Mouse (Mus musculus) lung, adult 2 months (tissue): ENCODE measurements around the gene Sh3d21. TPM values are rescaled to one million over a fixed set of nuclear protein-coding genes. Genes with fewer than 3 reads are reported as not detected.
"Not testable (repeated sequence)": the region's sequence is repeated elsewhere in the genome, so short reads cannot be mapped to it uniquely, and the experiment has no call there.

Experiments
- DNase-seq: peaks from one replicate; pipeline ENCODE4 v3.0.0; 2022
- H3K4me1 ChIP-seq: fragments of 200-500 bp; 2 replicates; pipeline ENCODE4 v1.6.1; 2011; ENCODE audit warnings: low read length; ENCODE audit not compliant: control insufficient read depth, insufficient read depth
- H3K4me3 ChIP-seq: fragments of 200-500 bp; replicated peaks from 2 replicates; pipeline ENCODE3; 2011; ENCODE audit warnings: low read depth, mild to moderate bottlenecking, control low read depth, low read length; ENCODE audit errors: extremely low read depth
- CTCF ChIP-seq: fragments of 200-500 bp; IDR thresholded peaks from 2 replicates; pipeline ENCODE4 v1.5.1; 2011; ENCODE audit warnings: mild to moderate bottlenecking, low read length, control low read depth; ENCODE audit not compliant: insufficient read depth
- POLR2A ChIP-seq: fragments of 200-500 bp; IDR thresholded peaks from 2 replicates; pipeline ENCODE4 v1.6.1; 2011; ENCODE audit warnings: low read depth, mild to moderate bottlenecking, control low read depth, low read length, borderline replicate concordance; ENCODE audit errors: extremely low read depth
- WGBS: fragments of 180-500 bp; shearing (Covaris S2); methylation state at CpG from one replicate; pipeline ENCODE4 v1.1.7; 2018; 5-methylcytosine and 5-hydroxymethylcytosine counted together
- polyA plus RNA-seq: library from polyadenylated mRNA; depleted of rRNA; stranded (reverse); fragments of >200 nt; gene quantifications from 2 replicates; pipeline ENCODE4 v1.2.3, GENCODE M21; 2012

Gene Sh3d21
- polyA plus RNA-seq, 1 experiment = 7.5 TPM

DNA sequence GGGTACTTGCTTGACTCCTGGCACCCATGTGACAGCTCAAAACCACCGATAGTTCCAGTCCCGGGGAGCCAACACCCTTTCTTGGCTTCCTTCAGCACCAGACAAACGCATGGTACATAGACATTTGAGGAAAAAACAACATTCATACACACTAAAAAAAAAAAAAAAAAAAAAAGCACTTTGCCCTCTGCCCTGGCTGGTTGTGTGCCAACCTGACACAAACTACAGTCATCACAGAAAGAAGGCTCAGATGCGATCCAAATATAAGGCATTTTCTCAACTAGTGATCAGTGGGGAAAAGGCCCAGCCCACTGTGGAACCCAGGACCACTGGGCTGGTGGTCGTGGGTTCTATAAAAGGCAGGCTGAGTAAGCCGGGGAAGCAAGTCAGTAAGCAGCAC is 5.6 kb upstream of the Sh3d21 start:
- DNase-seq = no peak
- Histone ChIP-seq H3K4me1 (peaks cover 4% of the 10 kb centered on the region; the same call in 1 of the 2 replicates), H3K4me3 (no peak overlapping the region)
- WGBS = 44% methylated on average over 6 of the region's 6 CpGs
- TF ChIP-seq POLR2A = no peak
- no peak for TF ChIP-seq CTCF

DNA sequence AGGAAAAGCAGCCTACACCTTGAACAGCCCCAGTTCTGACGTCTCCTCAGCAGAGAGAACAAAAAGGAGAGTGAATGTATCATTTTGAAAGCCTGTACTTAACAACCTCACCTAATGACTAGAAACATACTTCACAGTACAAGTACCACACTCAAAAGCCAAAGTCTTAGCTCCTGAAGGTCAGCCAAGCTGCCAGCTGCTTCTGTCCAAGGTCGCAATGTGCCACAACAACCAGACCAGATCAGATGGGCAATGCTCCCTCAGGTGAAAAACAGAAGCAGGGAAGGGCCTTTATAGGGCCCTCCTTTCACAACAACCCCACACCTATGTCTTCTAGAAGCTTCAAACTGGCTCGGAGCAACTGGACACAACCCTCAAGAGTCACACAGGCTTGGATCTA is 2.8 kb upstream of the Sh3d21 start:
- Histone ChIP-seq H3K4me3 (no peak overlapping the region), H3K4me1 (peaks cover 10% of the 10 kb centered on the region)
- no peak for TF ChIP-seq POLR2A
- no peak for TF ChIP-seq CTCF
- 47% methylated on average over 3 of the region's 3 CpGs for WGBS
- peak; percentile 49 for DNase-seq

DNA sequence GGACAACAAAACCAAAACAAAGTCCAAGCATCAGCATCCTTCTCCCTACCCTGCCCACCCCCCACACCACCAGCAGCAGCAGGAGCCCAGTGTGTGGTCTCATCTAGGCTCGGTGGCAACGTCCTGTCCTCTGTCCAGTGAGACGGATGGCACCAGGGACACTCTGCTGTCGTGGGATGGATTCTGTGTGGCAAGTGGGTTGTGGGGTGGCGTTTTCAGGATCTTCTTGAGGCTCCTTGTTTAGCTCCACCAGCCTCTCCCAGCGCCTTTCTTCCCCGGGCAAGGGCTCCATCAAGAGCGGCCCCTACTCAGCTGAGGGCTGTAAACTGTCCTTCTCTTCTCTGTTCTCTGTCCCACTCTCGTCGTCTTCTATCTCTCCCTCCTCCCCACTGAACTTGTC is 1.8 kb upstream of the Sh3d21 start:
- whole genome bisulfite sequencing = 66% methylated on average over 9 of the region's 10 CpGs
- DNase-seq, H3K4me1 ChIP-seq, H3K4me3 ChIP-seq: not testable (repeated sequence)

DNA sequence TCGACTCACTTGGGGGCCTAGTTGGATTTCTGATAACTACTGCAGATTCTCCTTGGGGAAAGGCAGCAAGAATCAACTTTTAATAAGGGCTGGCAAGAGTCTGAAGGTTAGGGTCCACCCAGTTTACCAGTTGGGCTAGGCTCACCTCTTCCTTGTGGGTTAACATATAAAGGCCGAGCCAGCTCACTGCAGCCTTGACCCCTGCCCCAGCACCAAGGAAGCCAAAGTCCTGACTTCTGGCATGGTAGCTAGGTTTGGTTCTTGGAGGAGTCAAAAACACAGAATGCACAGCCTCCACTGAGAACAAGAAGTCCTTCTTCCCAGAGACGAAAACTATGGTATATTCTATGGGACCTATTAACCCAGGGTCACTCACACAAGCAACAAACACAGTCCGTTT is 394 bp upstream of the Sh3d21 start:
- peaks cover 10% of the 10 kb centered on the region for H3K4me1 ChIP-seq
- no peak overlapping the region for H3K4me3 ChIP-seq
- 61% methylated on average over 4 of the region's 4 CpGs for WGBS
- DNase-seq = no peak
- TF ChIP-seq POLR2A (no peak), CTCF (no peak)

DNA sequence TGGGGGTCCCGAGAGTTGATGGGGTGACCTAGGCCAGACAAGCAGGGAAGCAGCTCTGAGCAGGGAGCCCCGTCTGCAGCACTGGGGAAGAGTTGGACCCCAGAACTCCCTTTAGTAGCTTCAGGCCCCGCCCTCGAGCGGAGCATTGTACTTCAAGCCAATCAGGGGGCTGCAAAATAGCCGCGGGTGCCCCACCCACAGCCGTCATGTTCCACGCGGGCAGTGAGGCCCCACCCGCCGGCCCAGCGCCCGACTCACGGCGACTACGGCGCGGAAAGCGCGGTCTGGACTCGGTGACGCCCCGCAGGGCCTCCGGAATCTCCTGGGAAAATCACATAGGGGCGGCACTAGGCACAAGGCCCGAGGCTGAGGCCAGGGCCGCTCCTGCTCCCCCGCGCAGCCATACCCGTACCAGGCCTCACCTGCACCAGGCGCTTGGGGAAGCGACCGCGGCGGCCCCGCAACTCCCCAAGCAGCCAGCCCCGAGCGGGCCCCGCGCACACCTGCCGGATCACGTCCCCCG is 686 bp downstream of the Sh3d21 start:
- H3K4me1 ChIP-seq = peaks cover 10% of the 10 kb centered on the region
- under 1% methylated on average over 44 of the region's 44 CpGs for WGBS
- no peak for TF ChIP-seq CTCF
- peak; percentile 93 for TF ChIP-seq POLR2A
- H3K4me3 ChIP-seq = peak overlapping the region; percentile 70
- DNase-seq = peak; percentile 87

DNA sequence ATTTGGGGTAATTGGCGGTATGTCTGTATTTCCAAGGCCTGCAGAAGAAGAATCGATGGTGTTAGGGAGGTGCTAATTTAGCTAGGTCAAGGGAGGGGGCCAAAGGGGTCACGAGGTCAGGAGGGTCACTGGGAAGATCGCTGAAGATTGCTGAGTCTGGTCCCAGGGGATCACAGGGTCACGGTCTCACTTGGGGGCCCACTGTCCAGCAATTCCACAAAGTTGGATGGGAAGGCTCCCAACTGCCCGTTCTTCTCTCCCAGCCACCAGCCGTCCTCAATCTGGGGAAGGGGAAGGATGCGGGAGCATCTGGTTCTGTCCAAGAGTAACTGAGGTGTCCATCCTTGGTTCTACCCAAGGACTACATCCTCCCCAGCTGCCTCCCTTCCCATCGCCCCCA is 1.3 kb downstream of the Sh3d21 start:
- WGBS = 59% methylated on average over 9 of the region's 9 CpGs
- TF ChIP-seq CTCF = no peak
- TF ChIP-seq POLR2A = no peak
- no peak for DNase-seq
- Histone ChIP-seq H3K4me1 (peaks cover 10% of the 10 kb centered on the region), H3K4me3 (peak overlapping the region; percentile 70)

DNA sequence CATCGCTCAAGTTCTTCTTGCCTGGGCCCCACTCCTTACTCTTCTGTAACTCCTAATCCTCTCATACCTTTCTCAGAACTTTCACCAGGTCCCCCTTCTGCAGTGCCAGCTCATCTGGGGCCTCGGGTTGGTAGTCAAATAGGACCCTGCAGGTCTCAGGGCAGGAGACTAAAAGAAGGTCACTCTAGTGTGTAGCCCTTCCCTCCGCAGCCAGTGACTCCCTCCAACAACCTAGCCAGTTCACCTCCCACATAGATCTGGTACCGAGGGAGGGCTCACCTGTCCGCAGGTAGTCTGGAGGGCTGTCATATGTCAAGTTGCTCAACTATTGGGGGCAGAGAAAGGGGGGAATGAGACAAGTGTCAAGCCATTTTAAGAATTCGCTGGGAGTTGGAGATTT is 1.8 kb downstream of the Sh3d21 start:
- Histone ChIP-seq H3K4me1 (peaks cover 10% of the 10 kb centered on the region), H3K4me3 (no peak overlapping the region)
- no peak for DNase-seq
- TF ChIP-seq POLR2A = no peak
- TF ChIP-seq CTCF = no peak
- WGBS = 92% methylated on average over 6 of the region's 6 CpGs

DNA sequence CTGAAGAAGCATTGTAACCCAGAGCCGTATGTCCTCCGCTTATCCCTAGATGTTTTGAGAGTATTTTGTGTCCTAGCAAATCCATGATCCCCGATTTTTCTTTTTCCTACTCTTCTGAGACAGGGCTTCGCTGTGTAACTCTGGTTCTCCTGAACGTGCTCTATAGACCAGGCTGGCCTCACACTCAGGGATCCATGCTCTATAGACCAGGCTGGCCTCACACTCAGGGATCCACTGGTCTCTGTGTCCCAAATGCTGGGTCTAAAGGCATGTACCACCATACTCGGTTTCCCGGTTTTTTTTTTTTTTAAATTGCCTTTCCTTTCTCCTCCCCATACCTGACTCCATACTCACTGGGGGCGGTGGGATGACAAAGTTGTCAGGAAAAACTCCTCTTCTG is 2.3 kb downstream of the Sh3d21 start:
- H3K4me1 ChIP-seq = peaks cover 8% of the 10 kb centered on the region
- TF ChIP-seq POLR2A (no peak), CTCF (no peak)
- H3K4me3 ChIP-seq = no peak overlapping the region
- no peak for DNase-seq
- 90% methylated on average over 8 of the region's 8 CpGs for WGBS

DNA sequence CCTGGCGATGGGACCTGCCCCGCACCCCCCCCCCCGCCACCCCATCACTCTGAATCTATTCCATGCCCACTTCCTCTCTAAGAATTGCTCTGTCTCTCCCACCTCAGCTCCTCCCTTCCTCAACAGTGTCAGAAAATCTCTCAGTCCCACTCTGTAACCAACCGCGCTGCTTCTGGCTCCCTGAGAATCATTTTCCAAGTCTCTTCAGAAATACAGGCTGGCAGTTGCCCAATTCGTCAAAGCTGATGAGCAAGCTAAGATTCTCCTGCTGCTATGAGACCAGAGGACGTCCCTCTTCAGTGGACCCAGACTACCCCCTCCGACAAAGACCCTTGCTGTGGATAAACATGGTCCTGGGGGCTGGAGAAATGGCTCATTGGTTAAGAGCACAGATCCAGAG is 3.8 kb downstream of the Sh3d21 start:
- DNase-seq = no peak
- no peak for TF ChIP-seq CTCF
- TF ChIP-seq POLR2A = no peak
- Histone ChIP-seq H3K4me1 (peaks cover 11% of the 10 kb centered on the region), H3K4me3 (no peak overlapping the region)
- WGBS = 63% methylated on average over 8 of the region's 8 CpGs

DNA sequence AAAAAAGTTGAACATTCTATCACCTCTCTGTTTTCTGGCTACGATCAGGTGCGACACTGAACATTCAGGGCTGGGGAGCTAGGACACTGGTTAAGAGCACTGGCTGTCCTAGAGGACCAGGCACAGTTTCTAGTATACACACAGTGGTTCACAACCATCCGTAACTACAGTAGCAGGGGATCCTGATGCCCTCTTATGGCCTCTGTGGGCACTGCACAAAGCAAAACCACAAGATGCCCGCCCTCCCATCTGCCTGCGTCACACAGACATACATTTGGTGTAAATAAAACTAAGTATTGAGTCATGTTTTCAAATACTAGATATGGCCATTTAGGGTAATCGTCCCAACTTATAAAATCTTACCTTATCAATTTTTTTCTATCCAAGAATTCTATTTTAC is 5.7 kb downstream of the Sh3d21 start:
- Histone ChIP-seq H3K4me3 (no peak overlapping the region), H3K4me1 (peaks cover 8% of the 10 kb centered on the region)
- no peak for DNase-seq
- WGBS = 92% methylated on average over 6 of the region's 6 CpGs
- TF ChIP-seq CTCF (peak; percentile 33), POLR2A (no peak)
